Mouse (Mus musculus): Measurements from ENCODE around the gene Olfr1124. TPM values are rescaled to one million over a fixed set of nuclear protein-coding genes. Genes with fewer than 3 reads are reported as not detected.

Olfr1124 gene
- polyA plus RNA-seq, 1 experiment from 2014 or later = 0.12 TPM

Other genes starting within 250 kb of the Olfr1124 start
- not detected in 2 replicates for gene Olfr1112, start 242.5 kb upstream of the Olfr1124 start, polyA plus RNA-seq (2016; fragmentation: Nextera tagmentation; extraction: Ambion mirVana)
- gene Olfr1113, start 221.3 kb upstream of the Olfr1124 start, polyA plus RNA-seq (2016; fragmentation: Nextera tagmentation; extraction: Ambion mirVana) = not detected in 2 replicates
- gene Olfr1115, start 182.3 kb upstream of the Olfr1124 start, polyA plus RNA-seq (2016; fragmentation: Nextera tagmentation; extraction: Ambion mirVana) = not detected in 2 replicates
- gene Olfr1116, start 162.7 kb upstream of the Olfr1124 start, polyA plus RNA-seq (2016; fragmentation: Nextera tagmentation; extraction: Ambion mirVana) = not detected in 2 replicates
- not detected in 2 replicates for gene Olfr1118, start 122.7 kb upstream of the Olfr1124 start, polyA plus RNA-seq (2016; fragmentation: Nextera tagmentation; extraction: Ambion mirVana)
- not detected in 2 replicates for gene Olfr1120, start 75.5 kb upstream of the Olfr1124 start, polyA plus RNA-seq (2016; fragmentation: Nextera tagmentation; extraction: Ambion mirVana)
- not detected in 2 replicates for gene Olfr1121, start 60.4 kb upstream of the Olfr1124 start, polyA plus RNA-seq (2016; fragmentation: Nextera tagmentation; extraction: Ambion mirVana)
- gene Olfr1122, start 44.4 kb upstream of the Olfr1124 start, polyA plus RNA-seq (2016; fragmentation: Nextera tagmentation; extraction: Ambion mirVana) = not detected in 2 replicates
- not detected in 2 replicates for gene Olfr1123, start 13.6 kb upstream of the Olfr1124 start, polyA plus RNA-seq (2016; fragmentation: Nextera tagmentation; extraction: Ambion mirVana)
- gene Olfr1126, start 23.7 kb downstream of the Olfr1124 start, polyA plus RNA-seq (2016; fragmentation: Nextera tagmentation; extraction: Ambion mirVana) = not detected in 2 replicates
- not detected in 2 replicates for gene Pramel7, start 66.8 kb downstream of the Olfr1124 start, polyA plus RNA-seq (2016; fragmentation: Nextera tagmentation; extraction: Ambion mirVana)
- gene Pramel6, start 76.3 kb downstream of the Olfr1124 start, polyA plus RNA-seq (2016; fragmentation: Nextera tagmentation; extraction: Ambion mirVana) = not detected in 2 replicates
- not detected in 2 replicates for gene Olfr153, start 101.5 kb downstream of the Olfr1124 start, polyA plus RNA-seq (2016; fragmentation: Nextera tagmentation; extraction: Ambion mirVana)
- gene Olfr1128, start 115.3 kb downstream of the Olfr1124 start, polyA plus RNA-seq (2016; fragmentation: Nextera tagmentation; extraction: Ambion mirVana) = not detected in 2 replicates
- not detected in 2 replicates for gene Olfr1129, start 143.6 kb downstream of the Olfr1124 start, polyA plus RNA-seq (2016; fragmentation: Nextera tagmentation; extraction: Ambion mirVana)
- gene Olfr1130, start 175.9 kb downstream of the Olfr1124 start, polyA plus RNA-seq (2016; fragmentation: Nextera tagmentation; extraction: Ambion mirVana) = not detected in 2 replicates
- not detected in 2 replicates for gene Olfr1131, start 196.8 kb downstream of the Olfr1124 start, polyA plus RNA-seq (2016; fragmentation: Nextera tagmentation; extraction: Ambion mirVana)
- gene Olfr1132, start 207.3 kb downstream of the Olfr1124 start, polyA plus RNA-seq (2016; fragmentation: Nextera tagmentation; extraction: Ambion mirVana) = not detected in 2 replicates
- not detected in 2 replicates for gene Olfr1133, start 217.1 kb downstream of the Olfr1124 start, polyA plus RNA-seq (2016; fragmentation: Nextera tagmentation; extraction: Ambion mirVana)
- not detected in 2 replicates for gene Olfr1134, start 228.2 kb downstream of the Olfr1124 start, polyA plus RNA-seq (2016; fragmentation: Nextera tagmentation; extraction: Ambion mirVana)
- gene Olfr1135, start 243.4 kb downstream of the Olfr1124 start, polyA plus RNA-seq (2016; fragmentation: Nextera tagmentation; extraction: Ambion mirVana) = not detected in 2 replicates

All from hindbrain, embryonic 12.5 days (tissue).